Mouse (Mus musculus): ENCODE measurements around the gene Fbrs.
A peak's percentile ranks its signal among the peaks of the same experiment; 100 is the strongest.
"Not testable (repeated sequence)": the region's sequence is repeated elsewhere in the genome, so short reads cannot be mapped to it uniquely, and the experiment has no call there.

Gene Fbrs

DNA sequence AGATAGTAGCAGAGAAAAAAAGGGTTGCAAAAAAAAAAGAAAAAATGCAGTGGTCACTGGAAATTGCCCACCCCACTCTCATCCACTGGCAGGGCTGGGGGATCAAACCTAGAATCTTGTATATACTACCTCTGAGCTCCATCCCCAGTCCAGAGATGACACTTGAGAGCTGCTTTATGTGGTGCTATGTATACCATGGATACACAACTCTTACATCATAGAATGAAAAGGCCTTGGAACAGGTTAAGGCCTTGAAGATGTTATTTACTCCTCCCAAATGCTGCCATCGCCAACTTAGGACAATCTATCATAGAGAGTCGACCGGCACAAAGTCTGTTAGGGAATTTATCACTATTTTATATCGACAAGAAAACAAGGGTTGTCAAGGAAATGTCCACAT is 2.1 kb upstream of the Fbrs start:
- DNase-seq: no peak

- DNase-seq: peak; percentile 99
These were observed 1.0 kb upstream of the Fbrs start for GRCm38 (mm10) chr7:127477687-127478634.

- peak; percentile 49 for DNase-seq
These were observed 573 bp downstream of the Fbrs start for GRCm38 (mm10) chr7:127479318-127480225.

DNA sequence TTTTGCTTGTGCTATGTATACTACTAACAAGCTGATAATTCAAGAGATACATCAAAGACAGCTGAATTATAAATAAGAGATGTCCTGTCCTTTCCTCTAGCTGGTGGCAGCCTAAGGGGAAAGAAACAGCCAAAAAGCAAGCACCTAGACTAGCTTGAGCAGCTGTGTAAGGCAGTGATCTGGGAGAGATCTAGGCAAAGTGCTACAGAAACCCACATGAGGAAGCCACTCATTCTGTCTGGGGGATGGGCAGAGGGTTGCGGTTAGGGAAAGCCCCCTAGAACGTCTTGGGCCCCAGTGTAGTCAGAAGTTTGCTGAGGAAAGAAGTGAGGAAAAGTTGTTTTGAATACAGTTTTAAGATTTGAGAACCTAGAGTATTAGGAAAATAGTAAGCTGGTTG is 1.3 kb downstream of the Fbrs start:
- no peak for DNase-seq

DNA sequence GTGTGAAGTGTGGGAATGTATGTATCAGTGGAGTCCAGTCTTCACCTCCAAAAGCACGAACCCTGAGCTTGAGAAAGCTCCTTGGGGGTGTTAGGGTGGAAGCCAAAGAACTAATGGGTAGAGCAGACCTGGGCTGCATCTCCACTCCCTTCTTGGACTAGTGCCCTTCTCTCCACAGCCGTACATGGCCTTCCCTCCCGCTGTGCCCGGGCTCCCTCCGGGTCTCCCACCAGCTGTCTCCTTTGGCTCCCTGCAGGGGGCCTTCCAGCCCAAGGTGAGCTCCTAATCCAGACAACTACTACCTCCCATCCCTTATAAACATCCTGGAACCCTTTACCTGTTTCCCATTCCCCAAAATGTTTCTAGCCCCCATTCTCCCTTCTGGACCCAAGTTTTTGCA is 6.4 kb downstream of the Fbrs start:
- no peak for DNase-seq

DNA sequence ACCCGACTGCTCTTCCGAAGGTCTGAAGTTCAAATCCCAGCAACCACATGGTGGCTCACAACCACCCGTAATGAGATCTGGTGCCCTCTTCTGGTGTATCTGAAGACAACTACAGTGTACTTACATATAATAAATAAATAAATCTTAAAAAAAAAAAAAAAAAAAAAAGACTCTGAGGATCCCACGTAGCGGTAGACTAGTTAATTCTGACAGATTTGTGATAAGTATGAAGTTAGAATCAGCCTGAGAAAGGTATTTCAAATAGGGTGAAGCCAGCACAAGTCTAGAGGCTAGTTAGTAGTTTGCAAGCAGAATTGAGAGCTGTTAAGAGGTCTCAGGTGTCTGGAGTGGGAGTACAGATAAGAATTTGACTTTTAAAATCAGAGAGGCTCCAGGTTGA is 9.4 kb downstream of the Fbrs start:
- not testable (repeated sequence) for DNase-seq

DNA sequence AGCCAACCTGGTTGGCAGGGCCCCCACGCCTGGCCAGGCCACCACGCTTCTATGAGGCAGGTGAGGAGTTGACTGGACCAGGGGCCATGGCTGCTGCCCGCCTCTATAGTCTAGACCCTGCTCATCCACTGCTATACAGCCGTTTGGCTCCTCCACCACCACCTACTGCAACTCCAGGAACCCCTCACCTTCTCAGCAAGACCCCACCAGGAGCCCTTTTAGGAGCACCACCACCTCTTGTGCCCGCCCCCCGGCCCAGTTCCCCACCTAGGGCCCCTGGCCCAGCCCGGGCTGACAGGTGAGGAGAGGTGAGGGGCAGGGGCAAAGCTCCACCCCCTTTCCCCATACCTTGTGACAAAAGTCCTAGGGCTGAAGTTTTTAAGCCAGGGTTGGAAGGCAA is 11.0 kb downstream of the Fbrs start:
- DNase-seq: no peak

DNA sequence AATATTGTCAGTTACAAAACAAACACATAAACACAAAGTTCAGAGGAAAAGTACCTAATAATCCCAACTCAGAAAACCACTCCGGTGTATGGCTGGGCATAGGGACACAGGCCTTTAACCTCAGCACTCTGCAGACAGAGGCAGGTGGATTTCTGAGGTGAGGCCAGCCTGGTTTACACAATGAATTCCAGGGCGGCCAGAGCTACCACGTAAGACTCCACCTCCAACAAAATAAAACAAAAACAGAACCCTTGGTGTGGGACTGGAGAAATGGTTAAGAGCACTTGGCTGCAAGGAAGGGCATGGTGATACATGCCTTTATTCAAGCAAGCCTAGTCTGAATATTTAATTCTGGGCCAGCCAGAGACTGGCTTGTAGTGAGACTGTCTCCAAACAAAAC is 12.8 kb downstream of the Fbrs start:
- DNase-seq: no peak

DNA sequence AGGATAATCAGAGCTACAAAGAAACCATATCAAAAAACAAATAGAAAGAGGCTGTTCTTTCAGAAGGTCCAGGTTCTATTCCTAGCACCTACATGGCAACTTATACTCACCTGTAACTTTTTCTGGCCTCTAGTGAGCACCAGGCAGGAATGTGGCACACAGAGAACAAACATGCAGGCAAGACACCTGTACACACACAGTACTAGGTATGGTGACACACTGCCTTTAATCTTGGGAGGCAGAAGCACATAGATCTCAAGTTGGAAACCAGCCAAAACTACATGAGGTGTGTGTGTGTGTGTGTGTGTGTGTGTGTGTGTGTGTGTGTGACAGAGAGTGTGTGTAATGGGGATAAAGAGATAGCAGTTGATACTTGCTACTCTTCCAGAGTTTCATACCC is 15.6 kb downstream of the Fbrs start:
- DNase-seq: no peak

GRCm38 (mm10) chr7:127497382-127497781 is 18.4 kb downstream of the Fbrs start:
- DNase-seq: no peak

GRCm38 (mm10) chr7:127498407-127498806 is 19.4 kb downstream of the Fbrs start:
- peak; percentile 71 for DNase-seq

DNA sequence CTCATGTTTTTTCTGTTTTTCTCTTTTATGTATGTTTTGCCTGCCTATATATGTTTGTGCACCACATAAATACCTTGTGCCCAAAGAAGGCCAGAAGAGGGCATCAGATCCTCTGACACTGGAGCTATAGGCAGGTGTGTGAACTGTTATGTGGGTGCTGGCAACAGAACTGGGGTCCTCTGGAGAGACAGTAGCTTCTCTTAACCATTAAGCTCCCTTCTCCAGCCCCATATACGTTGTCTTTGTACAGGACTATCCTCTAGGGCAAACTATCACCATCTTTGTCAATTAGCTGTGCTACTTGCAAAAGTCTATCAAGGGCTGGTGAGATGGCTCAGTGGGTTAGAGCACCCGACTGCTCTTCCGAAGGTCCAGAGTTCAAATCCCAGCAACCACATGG is 29.3 kb downstream of the Fbrs start:
- DNase-seq: no peak

DNA sequence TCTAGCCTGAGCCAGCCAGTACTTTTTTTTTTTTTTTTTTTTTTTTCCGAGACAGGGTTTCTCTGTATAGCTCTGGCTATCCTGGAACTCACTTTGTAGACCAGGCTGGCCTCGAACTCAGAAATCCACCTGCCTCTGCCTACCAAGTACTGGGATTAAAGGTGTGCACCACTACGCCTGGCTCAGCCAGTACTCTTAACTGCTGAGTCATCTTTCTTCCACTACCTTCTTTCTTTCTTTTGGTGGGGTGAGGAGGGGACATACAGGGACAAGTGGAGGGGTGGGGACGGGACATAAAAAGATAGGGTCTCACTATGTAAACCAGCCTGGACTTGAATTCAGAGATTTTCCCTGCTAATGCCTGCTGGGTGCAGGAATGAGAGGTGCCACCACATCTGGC is 30.8 kb downstream of the Fbrs start:
- DNase-seq: not testable (repeated sequence)

DNA sequence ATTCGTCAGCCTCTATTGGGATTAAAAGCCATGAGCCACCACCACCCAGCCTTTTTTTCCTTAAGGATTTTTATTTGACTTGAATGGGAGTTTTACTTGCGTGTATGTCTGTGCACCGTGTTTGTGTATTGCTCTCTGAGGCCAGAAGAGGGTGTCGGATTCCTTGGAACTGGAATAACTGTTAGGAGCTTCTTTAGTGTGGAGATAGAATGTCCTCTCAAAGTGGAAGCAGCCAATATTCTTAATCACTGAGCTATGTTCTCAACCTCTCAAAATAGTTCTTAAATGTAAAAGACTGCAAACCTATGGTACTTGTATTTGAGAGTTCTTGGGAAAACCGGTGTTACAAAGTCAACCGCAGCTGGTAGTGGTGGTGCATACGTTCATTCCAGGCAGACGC is 32.2 kb downstream of the Fbrs start:
- DNase-seq: peak; percentile 24

DNA sequence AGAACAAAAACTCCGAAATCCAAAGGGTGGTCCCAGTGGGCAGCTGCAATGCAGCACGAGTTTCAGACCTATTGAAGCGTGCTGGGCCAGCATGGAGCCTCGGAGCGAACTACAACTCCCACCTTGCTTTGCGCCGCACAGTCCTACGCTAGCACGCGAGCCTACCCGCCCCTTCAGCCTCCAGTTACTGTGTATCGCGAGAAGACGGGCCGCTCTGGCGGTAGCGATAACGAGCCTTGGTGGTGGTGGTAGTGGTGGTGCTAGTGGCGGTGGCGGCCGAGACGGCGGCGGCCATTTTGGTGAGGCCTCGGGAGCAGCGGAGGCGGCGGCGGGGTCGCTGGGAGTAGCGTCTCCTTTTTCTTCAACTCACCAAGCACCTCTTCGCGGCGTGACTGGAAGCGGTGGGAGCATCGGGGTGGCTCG is 32.8 kb downstream of the Fbrs start, which contains the start of gene Srcap:
Gene Srcap (plus strand): TSS at position 176 of the 423 bp plus-strand sequence.
- DNase-seq: peak; percentile 98

DNA sequence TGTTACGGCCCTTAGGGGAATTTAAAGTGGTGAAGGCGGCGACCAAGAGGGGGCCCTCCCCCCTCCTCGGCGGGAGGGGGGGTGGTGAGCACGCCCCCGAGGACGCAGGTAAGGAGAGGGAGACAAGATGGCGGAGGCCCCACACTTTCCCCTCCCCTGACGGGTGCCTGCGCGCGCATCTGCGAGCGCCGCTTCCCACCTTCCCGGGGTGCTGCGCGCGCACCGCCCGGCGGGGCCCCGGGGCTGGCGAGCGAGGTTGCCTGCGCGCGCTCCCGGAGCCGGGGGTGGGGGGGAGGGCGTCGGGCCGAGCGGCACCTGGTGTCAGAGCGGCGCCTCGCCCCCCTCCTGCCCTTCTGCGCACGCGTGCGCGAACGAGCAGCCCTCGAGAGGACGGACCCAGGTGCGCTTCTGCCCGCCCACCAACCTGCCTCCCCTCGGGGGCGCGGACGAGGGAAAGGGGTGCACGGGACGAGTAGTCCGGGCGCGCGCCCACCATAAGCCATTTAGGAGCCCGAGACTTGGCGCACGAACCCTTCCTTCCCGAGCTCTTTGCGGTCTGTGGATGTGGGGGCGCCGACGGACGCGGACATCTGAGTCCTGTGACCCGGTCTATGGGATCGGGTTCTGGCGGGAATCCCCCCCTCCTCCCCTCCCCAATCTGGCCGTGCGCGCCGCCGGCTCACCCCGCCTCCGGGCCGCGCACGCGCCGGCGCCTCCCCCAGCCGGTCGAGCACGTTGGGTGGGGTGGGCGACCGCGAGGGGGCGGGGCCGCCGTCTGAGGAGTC is 33.4 kb downstream of the Fbrs start:
- peak; percentile 94 for DNase-seq

GRCm38 (mm10) chr7:127513016-127513390 is 34.0 kb downstream of the Fbrs start:
- DNase-seq: peak; percentile 26

- no peak for DNase-seq
These were observed 34.8 kb downstream of the Fbrs start for GRCm38 (mm10) chr7:127513781-127514180.

DNA sequence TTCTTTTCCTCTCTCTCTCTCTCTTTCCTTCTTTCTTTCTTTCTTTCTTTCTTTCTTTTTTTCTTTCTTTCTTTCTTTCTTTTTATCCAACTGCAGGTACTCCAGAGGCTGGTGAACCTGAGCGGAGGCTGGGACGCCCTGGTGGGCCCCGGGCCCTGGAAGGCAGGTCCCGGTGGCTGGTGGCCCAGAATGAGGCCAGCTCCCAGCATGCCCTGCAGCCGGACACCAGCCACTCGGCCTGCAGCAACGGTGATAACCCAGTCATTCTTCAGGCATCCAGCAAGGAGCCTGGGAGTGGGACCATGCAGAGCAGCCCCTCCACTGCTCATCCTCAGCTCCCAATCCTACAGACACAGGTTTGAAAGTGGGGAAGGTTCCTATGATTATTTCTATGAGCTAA is 36.8 kb downstream of the Fbrs start:
- DNase-seq: no peak

GRCm38 (mm10) chr7:127516344-127516743 is 37.3 kb downstream of the Fbrs start:
- no peak for DNase-seq

- no peak for DNase-seq
These were observed 40.3 kb downstream of the Fbrs start, which contains the start of gene Gm42715 for GRCm38 (mm10) chr7:127519284-127519683. Gm42715 (plus strand) TSS chr7:127519584.

All from kidney, postnatal 10 days (tissue).